Mouse (Mus musculus): ENCODE measurements around the gene St3gal3. TPM values are rescaled to one million over a fixed set of nuclear protein-coding genes. Genes with fewer than 3 reads are reported as not detected.

St3gal3 gene
- total and polyA plus RNA-seq, 3 experiments = 16.4 to 23.3 TPM; not detected in 1

DNA sequence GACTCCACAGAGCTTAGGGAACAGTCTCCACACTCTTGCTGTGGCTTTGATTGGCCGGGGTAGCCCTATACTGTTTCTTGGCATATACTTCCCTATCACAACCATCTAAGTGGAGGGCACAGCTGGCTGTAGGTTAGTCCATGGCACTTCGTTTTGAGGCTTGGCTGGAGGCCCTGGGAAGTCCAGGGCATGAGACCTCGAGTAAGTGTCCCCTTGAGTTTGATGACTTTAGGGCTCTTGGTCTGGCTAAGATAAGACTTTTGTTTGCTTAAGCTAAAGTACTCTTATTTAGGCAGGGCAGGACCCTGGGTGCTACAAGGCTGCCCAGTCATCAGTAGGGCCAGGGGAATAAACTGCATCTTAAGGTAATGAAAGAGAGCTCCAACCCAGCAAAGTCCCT is 236.6 kb downstream of the St3gal3 start:
- H3K4me1 ChIP-seq (ENCODE audit: control insufficient read depth in 1 of 2, insufficient read depth in 2 of 2, low read length in 2 of 2) = no peaks in the 10 kb centered on the region
- H3K4me3 ChIP-seq (ENCODE audit: control insufficient read depth in 1 of 2, insufficient read depth in 1 of 2, low read depth in 2 of 2, low read length in 2 of 2) = no peak overlapping the region
- no peaks in the 10 kb centered on the region for H3K9me3 ChIP-seq (replicated peaks; ENCODE audit: insufficient read depth, low read length)
- DNase-seq (ENCODE audit: low read depth, low spot score) = no peak
- H3K27ac ChIP-seq (ENCODE audit: control insufficient read depth, low read depth, low read length) = no peak overlapping the region
- no peak overlapping the region for H3K9ac ChIP-seq (ENCODE audit: control insufficient read depth, low read depth, low read length, poor library complexity, severe bottlenecking)
- H3K79me2 ChIP-seq (ENCODE audit: control insufficient read depth, insufficient read depth, low read length, poor library complexity) = no peaks in the 10 kb centered on the region
- H3K36me3 ChIP-seq (ENCODE audit: control insufficient read depth in 1 of 2, insufficient read depth in 2 of 2, low read length in 2 of 2) = peaks cover 0 to 4% of the 10 kb centered on the region in 2 experiments; a peak in 1 of 4 replicates
- TF ChIP-seq NELFE (IDR thresholded peaks at IDR 0.05; ENCODE audit: low read depth, low read length) (no peak), MAX (IDR thresholded peaks at IDR 0.05; ENCODE audit: low read length) (no peak), KAT2A (conservative IDR thresholded peaks at IDR 0.05; ENCODE audit: low read depth, low read length) (no peak), RAD21 (IDR thresholded peaks at IDR 0.05; ENCODE audit: low read depth, low read length) (no peak), RCOR1 (IDR thresholded peaks at IDR 0.05; ENCODE audit: low read depth, low read length) (no peak), NRF1 (IDR thresholded peaks at IDR 0.05; ENCODE audit: insufficient read depth, low read depth, low read length, poor library complexity, severe bottlenecking) (no peak), JUND (IDR thresholded peaks at IDR 0.05; ENCODE audit: low read depth, low read length) (no peak), GATA1 (IDR thresholded peaks at IDR 0.05; ENCODE audit: low read depth, low read length) (no peak), GABPA (IDR thresholded peaks at IDR 0.05; ENCODE audit: low read depth, low read length) (no peak), E2F4 (IDR thresholded peaks at IDR 0.05; ENCODE audit: borderline replicate concordance, low read depth, low read length) (no peak), ELF1 (IDR thresholded peaks at IDR 0.05; ENCODE audit: low read depth, low read length) (no peak), HCFC1 (IDR thresholded peaks at IDR 0.05; ENCODE audit: low read depth, low read length) (no peak)
- H3K27me3 ChIP-seq (ENCODE audit: control insufficient read depth in 1 of 2, insufficient read depth in 2 of 2, low read length in 2 of 2) = no peaks in the 10 kb centered on the region

DNA sequence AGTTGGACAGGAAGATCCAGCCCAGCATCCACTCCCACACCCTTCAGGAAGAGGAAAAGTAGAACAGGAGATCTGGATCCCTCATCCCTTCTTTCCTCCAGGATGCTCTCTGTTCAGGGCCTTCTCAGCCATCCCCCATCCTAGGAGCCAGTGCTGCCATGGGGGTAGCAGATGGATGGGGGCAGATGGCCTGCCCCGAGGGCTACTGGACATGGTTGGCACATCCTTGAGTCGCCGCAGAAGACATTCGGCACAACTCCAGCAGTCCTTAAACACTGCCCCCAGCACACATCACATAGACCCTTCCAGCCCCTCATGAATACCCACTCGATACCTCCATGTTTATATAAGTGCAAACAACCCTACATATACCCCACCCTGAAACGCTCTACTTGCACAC is 238.7 kb downstream of the St3gal3 start:
- Histone ChIP-seq H3K4me1 (ENCODE audit: control insufficient read depth in 1 of 2, insufficient read depth in 2 of 2, low read length in 2 of 2) (peaks cover 0 to 2% of the 10 kb centered on the region in 2 experiments; a peak in 2 of 4 replicates), H3K36me3 (ENCODE audit: control insufficient read depth in 1 of 2, insufficient read depth in 2 of 2, low read length in 2 of 2) (no peaks in the 10 kb centered on the region), H3K9ac (ENCODE audit: control insufficient read depth, low read depth, low read length, poor library complexity, severe bottlenecking) (no peak overlapping the region), H3K27me3 (ENCODE audit: control insufficient read depth in 1 of 2, insufficient read depth in 2 of 2, low read length in 2 of 2) (no peaks in the 10 kb centered on the region), H3K27ac (ENCODE audit: control insufficient read depth, low read depth, low read length) (no peak overlapping the region), H3K9me3 (replicated peaks; ENCODE audit: insufficient read depth, low read length) (no peaks in the 10 kb centered on the region), H3K79me2 (ENCODE audit: control insufficient read depth, insufficient read depth, low read length, poor library complexity) (peaks cover 7% of the 10 kb centered on the region), H3K4me3 (ENCODE audit: control insufficient read depth in 1 of 2, insufficient read depth in 1 of 2, low read depth in 2 of 2, low read length in 2 of 2) (no peak overlapping the region)
- no peak for DNase-seq (ENCODE audit: low read depth, low spot score)
- TF ChIP-seq ZC3H11A (IDR thresholded peaks at IDR 0.05; ENCODE audit: low read depth, low read length) = no peak
- no peak for TF ChIP-seq USF2 (IDR thresholded peaks at IDR 0.05; ENCODE audit: borderline replicate concordance in 1 of 2, insufficient read depth in 1 of 2, low read depth in 1 of 2, low read length in 2 of 2)
- TF ChIP-seq POLR2AphosphoS2 (IDR thresholded peaks at IDR 0.05; ENCODE audit: low read length) = no peak
- no peak for TF ChIP-seq POLR2AphosphoS5 (IDR thresholded peaks at IDR 0.05; ENCODE audit: borderline replicate concordance, low read depth, low read length)
- TF ChIP-seq SMC3 (IDR thresholded peaks at IDR 0.05; ENCODE audit: low read depth, low read length) = no peak
- no peak for TF ChIP-seq RCOR1 (IDR thresholded peaks at IDR 0.05; ENCODE audit: low read depth, low read length)
- no peak for TF ChIP-seq KAT2A (conservative IDR thresholded peaks at IDR 0.05; ENCODE audit: low read depth, low read length)
- TF ChIP-seq ZKSCAN1 (IDR thresholded peaks at IDR 0.05; ENCODE audit: low read depth, low read length) = no peak
- no peak for TF ChIP-seq JUND (IDR thresholded peaks at IDR 0.05; ENCODE audit: low read depth, low read length)
- TF ChIP-seq NRF1 (IDR thresholded peaks at IDR 0.05; ENCODE audit: insufficient read depth, low read depth, low read length, poor library complexity, severe bottlenecking) = no peak
- TF ChIP-seq CHD1 (IDR thresholded peaks at IDR 0.05; ENCODE audit: low read depth, low read length) = no peak
